Mouse (Mus musculus): Measurements from ENCODE around the gene Irf1. TPM values are rescaled to one million over a fixed set of nuclear protein-coding genes. Genes with fewer than 3 reads are reported as not detected.

The Irf1 gene
- total and polyA plus RNA-seq, 3 experiments: 17.8 to 64.9 (median 23.6) TPM

DNA sequence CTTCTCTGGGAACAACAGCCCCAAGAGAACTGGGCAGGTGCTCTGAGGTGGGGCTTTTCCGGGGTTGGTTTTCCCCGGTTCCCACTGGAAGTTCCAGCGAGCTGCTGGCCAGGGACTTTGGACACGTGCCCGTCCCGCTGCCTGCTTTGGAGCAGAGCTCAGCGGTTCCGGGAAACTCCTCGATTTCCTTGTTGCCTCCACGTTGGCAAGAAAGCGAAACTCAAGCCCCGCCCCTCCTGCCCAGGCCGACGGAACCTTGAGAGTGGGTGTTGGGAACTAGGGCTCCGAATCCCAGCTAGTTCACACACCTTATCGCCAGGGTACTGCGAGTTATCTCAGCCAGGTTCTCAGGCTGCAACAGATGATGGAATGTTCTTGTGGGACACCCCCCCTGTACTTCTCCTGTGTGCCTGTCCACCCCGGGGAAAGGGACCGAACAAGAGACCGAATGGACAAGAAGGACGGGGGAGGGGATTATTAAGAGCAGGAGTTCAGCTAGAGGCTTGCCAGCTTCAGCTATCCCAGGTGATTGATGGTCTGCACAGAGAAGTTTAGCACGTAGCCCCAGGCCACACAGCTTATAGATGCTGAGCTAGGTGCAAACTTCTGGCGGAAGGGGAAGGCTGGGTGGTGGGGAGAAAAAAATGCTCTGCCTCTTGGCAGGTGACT, 6.9 kb upstream of the Irf1 start:
- Histone ChIP-seq H3K9me3 (replicated peaks; ENCODE audit: low read length) (no peaks in the 10 kb centered on the region), H3K4me1 (ENCODE audit: control insufficient read depth in 1 of 2, insufficient read depth in 2 of 2) (peaks cover 32 to 87% of the 10 kb centered on the region in 2 experiments), H3K27me3 (replicated peaks) (peaks cover 7% of the 10 kb centered on the region), H3K27ac (ENCODE audit: insufficient read depth, low read depth) (peak overlapping the region; percentile 77), H3K79me2 (replicated peaks; ENCODE audit: control insufficient read depth, extremely low read depth, insufficient read depth, poor library complexity, severe bottlenecking) (no peaks in the 10 kb centered on the region), H3K4me3 (replicated peaks in 1 of 3; ENCODE audit: low read depth in 2 of 3, low read length in 2 of 3, poor library complexity in 1 of 3) (peak overlapping the region; percentile 42 to 58 (median 51)), H3K9ac (ENCODE audit: insufficient read depth, low read depth) (peak overlapping the region; percentile 73), H3K4me2 (ENCODE audit: insufficient read depth, low read depth, poor library complexity, severe bottlenecking) (peak overlapping the region; percentile 75), H3K36me3 (replicated peaks in 1 of 2; ENCODE audit: control insufficient read depth in 1 of 2, insufficient read depth in 1 of 2, low read length in 1 of 2) (no peaks in the 10 kb centered on the region)
- dilution Hi-C loops (cut with MboI; ENCODE audit: extremely low pct_ligation_motif_present, extremely low pct_unique_long_range_greater_than_20kb, low sequenced_read_pairs): no loop called here
- in situ Hi-C loops (cut with MboI; ENCODE audit: low pct_ligation_motif_present, low pct_unique_long_range_greater_than_20kb, low sequenced_read_pairs): loop anchor here (5.0 kb wide), 2 partner anchors 34 to 79 kb away; no protein-coding TSS in a partner anchor
- DNase-seq (ENCODE audit: extremely low read depth): peak; percentile 32
- TF ChIP-seq ETS1 (conservative IDR thresholded peaks at IDR 0.05; ENCODE audit: low read depth, low read length) (peak; percentile 48; the same call in 1 of the 2 replicates), MAX (IDR thresholded peaks at IDR 0.05; ENCODE audit: low read length) (peak; percentile 15; the same call in 1 of the 2 replicates), SIN3A (IDR thresholded peaks at IDR 0.05; ENCODE audit: low read length) (no peak), BHLHE40 (IDR thresholded peaks at IDR 0.05; ENCODE audit: low read depth, low read length) (no peak; the same call in 1 of the 2 replicates), NRF1 (IDR thresholded peaks at IDR 0.05; ENCODE audit: low read depth, low read length) (no peak), USF2 (conservative IDR thresholded peaks at IDR 0.05; ENCODE audit: low read depth, low read length) (no peak), EP300 (IDR thresholded peaks at IDR 0.05; ENCODE audit: low read length) (0 out of 2 replicates have a peak, but pooled peaks have one; percentile 16), CHD1 (IDR thresholded peaks at IDR 0.05; ENCODE audit: low read depth, low read length) (no peak), RCOR1 (conservative IDR thresholded peaks at IDR 0.05; ENCODE audit: low read depth, low read length) (no peak), KAT2A (IDR thresholded peaks at IDR 0.05; ENCODE audit: insufficient replicate concordance, low read length) (0 out of 2 replicates have a peak, but pooled peaks have one; percentile 3), ZNF384 (IDR thresholded peaks at IDR 0.05; ENCODE audit: low read depth, low read length) (peak; percentile 59), SMC3 (IDR thresholded peaks at IDR 0.05; ENCODE audit: low read depth, low read length) (no peak), CHD2 (IDR thresholded peaks at IDR 0.05; ENCODE audit: low read length) (0 out of 2 replicates have a peak, but pooled peaks have one; percentile 33)

DNA sequence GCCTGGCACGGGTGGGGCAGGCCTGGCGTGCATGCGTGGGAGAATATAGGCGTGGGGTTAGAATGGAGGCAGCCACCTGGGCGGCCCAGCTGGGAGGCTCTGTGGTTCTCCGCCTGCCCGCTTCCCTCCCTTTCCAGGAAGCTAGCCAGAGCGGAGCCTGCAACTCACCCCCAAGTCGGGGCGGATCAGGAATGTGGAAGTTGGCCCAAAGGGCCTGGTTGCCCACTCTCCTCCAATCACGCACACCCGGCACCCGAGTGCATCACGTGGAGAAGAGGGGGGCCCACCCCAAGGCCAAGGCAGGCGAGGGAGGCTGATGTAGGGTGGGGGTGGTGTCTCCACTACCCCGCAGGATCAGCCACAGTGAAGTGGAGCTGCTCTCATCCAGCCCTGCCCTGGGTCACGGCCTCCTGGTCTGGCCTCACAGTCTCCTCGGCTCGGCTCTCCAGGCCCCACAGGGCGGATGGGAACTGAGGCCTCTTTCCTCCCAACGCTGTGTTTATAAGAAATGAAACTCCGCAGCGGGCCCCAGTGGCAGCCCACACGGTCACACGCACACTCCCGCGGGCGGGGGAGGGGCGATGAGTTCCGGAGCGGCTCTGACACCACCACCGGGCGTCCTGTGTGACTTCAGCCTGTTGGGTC, 6.2 kb upstream of the Irf1 start:
- DNase-seq (ENCODE audit: extremely low read depth): peak; percentile 90
- Histone ChIP-seq H3K4me1 (ENCODE audit: control insufficient read depth in 1 of 2, insufficient read depth in 2 of 2) (peaks cover 30 to 87% of the 10 kb centered on the region in 2 experiments), H3K9ac (ENCODE audit: insufficient read depth, low read depth) (peak overlapping the region; percentile 73), H3K27me3 (replicated peaks) (peaks cover 7% of the 10 kb centered on the region), H3K4me3 (replicated peaks in 1 of 3; ENCODE audit: low read depth in 2 of 3, low read length in 2 of 3, poor library complexity in 1 of 3) (peak overlapping the region; percentile 42 to 58 (median 51)), H3K36me3 (replicated peaks in 1 of 2; ENCODE audit: control insufficient read depth in 1 of 2, insufficient read depth in 1 of 2, low read length in 1 of 2) (no peaks in the 10 kb centered on the region), H3K4me2 (ENCODE audit: insufficient read depth, low read depth, poor library complexity, severe bottlenecking) (peak overlapping the region; percentile 75), H3K27ac (ENCODE audit: insufficient read depth, low read depth) (peak overlapping the region; percentile 77), H3K79me2 (replicated peaks; ENCODE audit: control insufficient read depth, extremely low read depth, insufficient read depth, poor library complexity, severe bottlenecking) (no peaks in the 10 kb centered on the region), H3K9me3 (replicated peaks; ENCODE audit: low read length) (no peaks in the 10 kb centered on the region)
- in situ Hi-C loops (cut with MboI; ENCODE audit: low pct_ligation_motif_present, low pct_unique_long_range_greater_than_20kb, low sequenced_read_pairs): loop anchor here (5.0 kb wide), 2 partner anchors 34 to 79 kb away; no protein-coding TSS in a partner anchor
- dilution Hi-C loops (cut with MboI; ENCODE audit: extremely low pct_ligation_motif_present, extremely low pct_unique_long_range_greater_than_20kb, low sequenced_read_pairs): no loop called here
- TF ChIP-seq RCOR1 (conservative IDR thresholded peaks at IDR 0.05; ENCODE audit: low read depth, low read length) (peak; percentile 84), EP300 (IDR thresholded peaks at IDR 0.05; ENCODE audit: low read length) (peak; percentile 75), UBTF (IDR thresholded peaks at IDR 0.05; ENCODE audit: low read depth, low read length) (peak; percentile 93), USF1 (IDR thresholded peaks at IDR 0.05; ENCODE audit: low read depth, low read length) (peak; percentile 45), MEF2A (IDR thresholded peaks at IDR 0.05; ENCODE audit: borderline replicate concordance, low read depth, low read length) (peak; percentile 91), ZNF384 (IDR thresholded peaks at IDR 0.05; ENCODE audit: low read depth, low read length) (peak; percentile 22; the same call in 1 of the 2 replicates), CHD2 (IDR thresholded peaks at IDR 0.05; ENCODE audit: low read length) (peak; percentile 93), PAX5 (IDR thresholded peaks at IDR 0.05; ENCODE audit: low read length) (no peak), CTCF (conservative IDR thresholded peaks at IDR 0.05 in 1 of 2, IDR thresholded peaks at IDR 0.05 in 1 of 2; ENCODE audit: low read depth in 2 of 2, low read length in 2 of 2) (peak in 1 of 2 experiments; percentile 59; a peak in 2 of 4 replicates), ZMIZ1 (IDR thresholded peaks at IDR 0.05; ENCODE audit: low read depth, low read length) (peak; percentile 75; the same call in 1 of the 2 replicates), MYC (IDR thresholded peaks at IDR 0.05; ENCODE audit: low read depth, low read length) (0 out of 2 replicates have a peak, but pooled peaks have one; percentile 33), NRF1 (IDR thresholded peaks at IDR 0.05; ENCODE audit: low read depth, low read length) (peak; percentile 56), NELFE (IDR thresholded peaks at IDR 0.05; ENCODE audit: low read depth, low read length) (peak; percentile 61), MAFK (IDR thresholded peaks at IDR 0.05; ENCODE audit: insufficient replicate concordance, low read length) (peak; percentile 56; the same call in 1 of the 2 replicates), KAT2A (IDR thresholded peaks at IDR 0.05; ENCODE audit: insufficient replicate concordance, low read length) (0 out of 2 replicates have a peak, but pooled peaks have one; percentile 63), TBP (conservative IDR thresholded peaks at IDR 0.05; ENCODE audit: low read depth, low read length) (0 out of 2 replicates have a peak, but pooled peaks have one; percentile 42), SMC3 (IDR thresholded peaks at IDR 0.05; ENCODE audit: low read depth, low read length) (peak; percentile 56), MAZ (IDR thresholded peaks at IDR 0.05; ENCODE audit: low read depth, low read length) (peak; percentile 96), GABPA (IDR thresholded peaks at IDR 0.05; ENCODE audit: insufficient replicate concordance, low read depth, low read length) (no peak), ELF1 (IDR thresholded peaks at IDR 0.05; ENCODE audit: low read depth, low read length) (peak; percentile 78), E2F4 (IDR thresholded peaks at IDR 0.05; ENCODE audit: insufficient replicate concordance, low read depth, low read length) (0 out of 2 replicates have a peak, but pooled peaks have one; percentile 8)
